Mouse (Mus musculus) CH12.LX (cell line): ENCODE results near the gene Ptpn6.

ENCODE experiments used
- NELFE ChIP-seq: IDR thresholded peaks from 2 replicates; pipeline ENCODE4 v1.6.1; 2011; ENCODE audit warnings: low read depth, low read length, improper control_type of control experiment
- POLR2A ChIP-seq: IDR thresholded peaks from 2 replicates; pipeline ENCODE4 v1.6.1; 2011; ENCODE audit warnings: low read depth, mild to moderate bottlenecking, improper control_type of control experiment, low read length

- TF ChIP-seq NELFE (no peak), POLR2A (no peak)
Observed at GRCm38 (mm10) chr6:124734417-124734816, 4.1 kb downstream of the Ptpn6 start.
